Mouse (Mus musculus) lung, postnatal 0 days (tissue): ENCODE measurements at regions not wholly inside any gene's neighbourhood (a gene's known extent, or its start where the extent isn't known, plus 50 kb on each side); places are given as distances from the start of the nearest gene placed in this dataset.

Experiments used
- CTCF ChIP-seq: IDR thresholded peaks from 2 replicates; pipeline ENCODE4 v1.5.1; 2016; ENCODE audit warnings: antibody characterized with exemption, mild to moderate bottlenecking
- EP300 ChIP-seq: IDR thresholded peaks from 2 replicates; pipeline ENCODE4 v1.6.1; 2016; ENCODE audit warnings: antibody characterized with exemption, mild to moderate bottlenecking, control low read depth

DNA sequence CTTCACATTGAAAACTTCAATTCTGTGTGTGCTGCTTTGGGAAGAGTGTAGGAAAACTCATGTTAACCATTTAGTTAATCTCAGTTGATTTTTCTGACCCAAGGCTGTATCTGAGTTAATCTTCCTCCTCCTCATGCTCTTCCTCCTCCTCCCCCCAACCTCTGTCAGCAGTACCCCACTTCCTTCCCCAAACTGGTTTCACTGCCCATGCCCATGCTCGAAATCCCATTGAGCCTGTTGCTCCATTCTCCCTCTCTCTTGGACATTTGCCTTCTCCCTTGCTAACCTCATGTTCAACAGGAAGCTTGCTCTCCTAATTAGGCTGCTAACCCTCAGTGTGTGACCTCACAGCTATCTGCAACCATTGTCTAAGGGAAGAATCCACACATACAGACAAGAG is 203.8 kb downstream of the Rsl24d1 start:
- TF ChIP-seq CTCF: no peak
- TF ChIP-seq EP300: no peak
